Mouse (Mus musculus): Measurements from ENCODE around the gene Lama1.
"Not testable (repeated sequence)": the region's sequence is repeated elsewhere in the genome, so short reads cannot be mapped to it uniquely, and the experiment has no call there.

The Lama1 gene

GRCm38 (mm10) chr17:67715466-67715865 lies 18.4 kb downstream of the Lama1 start:
- DNase-seq (ENCODE audit: low spot score in 2 of 2), result no peak

- no peak for DNase-seq (ENCODE audit: low spot score in 2 of 2)
Measured at GRCm38 (mm10) chr17:67722055-67722454, 25.0 kb downstream of the Lama1 start.

- no peak for DNase-seq (ENCODE audit: low spot score in 2 of 2)
Measured at GRCm38 (mm10) chr17:67722578-67722977, 25.5 kb downstream of the Lama1 start.

- DNase-seq (ENCODE audit: low spot score in 2 of 2), result no peak
Measured at GRCm38 (mm10) chr17:67723175-67724067, 26.4 kb downstream of the Lama1 start.

- DNase-seq (ENCODE audit: low spot score in 2 of 2), result no peak
Measured at GRCm38 (mm10) chr17:67726601-67727000, 29.5 kb downstream of the Lama1 start.

GRCm38 (mm10) chr17:67728751-67729150 lies 31.7 kb downstream of the Lama1 start:
- DNase-seq (ENCODE audit: low spot score in 2 of 2), result no peak

GRCm38 (mm10) chr17:67731096-67731495 lies 34.0 kb downstream of the Lama1 start:
- DNase-seq (ENCODE audit: low spot score in 2 of 2), result no peak

GRCm38 (mm10) chr17:67731964-67732363 lies 34.9 kb downstream of the Lama1 start:
- DNase-seq (ENCODE audit: low spot score in 2 of 2), result no peak

- DNase-seq (ENCODE audit: low spot score in 2 of 2), result no peak
Measured at GRCm38 (mm10) chr17:67733516-67733915, 36.5 kb downstream of the Lama1 start.

GRCm38 (mm10) chr17:67735722-67736121 lies 38.7 kb downstream of the Lama1 start:
- DNase-seq (ENCODE audit: low spot score in 2 of 2), result no peak

GRCm38 (mm10) chr17:67741229-67741628 lies 44.2 kb downstream of the Lama1 start:
- DNase-seq (ENCODE audit: low spot score in 2 of 2), result not testable (repeated sequence)

GRCm38 (mm10) chr17:67764167-67764871 lies 67.3 kb downstream of the Lama1 start:
- DNase-seq (ENCODE audit: low spot score in 2 of 2), result no peak

GRCm38 (mm10) chr17:67773608-67774007 lies 76.5 kb downstream of the Lama1 start:
- no peak for DNase-seq (ENCODE audit: low spot score in 2 of 2)

- peak in 1 of 2 experiments; percentile 11 for DNase-seq (ENCODE audit: low spot score in 2 of 2)
Measured at GRCm38 (mm10) chr17:67776764-67777163, 79.7 kb downstream of the Lama1 start.

GRCm38 (mm10) chr17:67779812-67780211 lies 82.8 kb downstream of the Lama1 start:
- no peak for DNase-seq (ENCODE audit: low spot score in 2 of 2)

GRCm38 (mm10) chr17:67791091-67791490 lies 94.0 kb downstream of the Lama1 start:
- no peak for DNase-seq (ENCODE audit: low spot score in 2 of 2)

GRCm38 (mm10) chr17:67809171-67809570 lies 112.1 kb downstream of the Lama1 start:
- no peak for DNase-seq (ENCODE audit: low spot score in 2 of 2)

- no peak for DNase-seq (ENCODE audit: low spot score in 2 of 2)
Measured at GRCm38 (mm10) chr17:67813666-67814065, 116.6 kb downstream of the Lama1 start.

- DNase-seq (ENCODE audit: low spot score in 2 of 2), result no peak
Measured at GRCm38 (mm10) chr17:67815720-67816119, 118.7 kb downstream of the Lama1 start.

GRCm38 (mm10) chr17:67816916-67817315 lies 119.9 kb downstream of the Lama1 start:
- DNase-seq (ENCODE audit: low spot score in 2 of 2), result no peak

- no peak for DNase-seq (ENCODE audit: low spot score in 2 of 2)
Measured at GRCm38 (mm10) chr17:67827431-67827830, 130.4 kb downstream of the Lama1 start.

GRCm38 (mm10) chr17:67836146-67836895 lies 139.3 kb downstream of the Lama1 start:
- DNase-seq (ENCODE audit: low spot score in 2 of 2), result no peak

Measured in frontal cortex, postnatal 14 days (tissue).